Comparison of ENCODE assay signal across 34 mouse cellular contexts in the genomic region with DNA sequence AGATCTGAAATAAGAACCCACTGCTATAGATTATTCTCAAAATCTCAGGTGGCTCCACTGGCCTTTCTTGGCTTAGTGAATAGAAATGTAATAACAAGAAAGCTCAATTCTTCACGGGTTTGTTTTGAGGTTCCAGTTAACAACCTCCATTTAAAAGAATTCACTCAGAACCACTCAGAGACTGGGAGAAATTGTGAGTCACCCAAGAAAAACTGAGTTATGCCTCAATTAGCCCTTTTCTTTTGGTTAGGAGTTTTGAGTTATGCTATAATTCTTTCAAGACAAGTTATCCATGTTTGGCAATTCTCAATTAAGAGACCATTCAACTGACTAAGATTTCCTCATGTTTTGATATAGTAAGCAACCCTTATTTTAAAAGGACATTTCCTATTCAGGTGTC.
"Had no signal": no experiment of that assay in that cellular context is flagged by ENCODE, and none has a peak within 500 bp of the region (broad histone marks: within the 10 kb centered on the region; RNA-seq: fewer than 3 reads in every experiment).

No protein-coding gene starts in this region.

- H3K4me3 ChIP-seq: heart, embryonic 12.5 days; heart, embryonic 13.5 days; heart, embryonic 15.5 days; hindbrain, embryonic 10.5 days; hindbrain, embryonic 12.5 days; hindbrain, embryonic 13.5 days; hindbrain, embryonic 15.5 days; intestine, embryonic 15.5 days; kidney, embryonic 15.5 days; layer of hippocampus, adult 2 months; left cerebral cortex, adult 2 months had no signal

- H3K9ac ChIP-seq: heart, embryonic 12.5 days; heart, embryonic 13.5 days; heart, embryonic 15.5 days; hindbrain, embryonic 12.5 days; hindbrain, embryonic 13.5 days; hindbrain, embryonic 14.5 days; hindbrain, embryonic 15.5 days; intestine, embryonic 15.5 days; kidney, embryonic 15.5 days had no signal

- H3K9me3 ChIP-seq: heart, embryonic 12.5 days; heart, embryonic 13.5 days; heart, embryonic 15.5 days; hindbrain, embryonic 10.5 days; hindbrain, embryonic 12.5 days; hindbrain, embryonic 13.5 days; hindbrain, embryonic 15.5 days; intestine, embryonic 15.5 days; kidney, embryonic 15.5 days had no signal

- H3K4me1 ChIP-seq: hindbrain, embryonic 10.5 days; hindbrain, embryonic 12.5 days; hindbrain, embryonic 13.5 days; hindbrain, embryonic 15.5 days; intestine, embryonic 15.5 days; kidney, embryonic 15.5 days had no signal

- H3K36me3 ChIP-seq: heart, embryonic 12.5 days; heart, embryonic 13.5 days; heart, embryonic 15.5 days; hindbrain, embryonic 10.5 days; hindbrain, embryonic 12.5 days; hindbrain, embryonic 13.5 days; hindbrain, embryonic 15.5 days; intestine, embryonic 15.5 days; kidney, embryonic 15.5 days had no signal

- H3K27ac ChIP-seq: heart, embryonic 13.5 days; heart, embryonic 15.5 days; hindbrain, embryonic 10.5 days; hindbrain, embryonic 12.5 days; hindbrain, embryonic 13.5 days; hindbrain, embryonic 14.5 days; hindbrain, embryonic 15.5 days; hindbrain, postnatal 0 days; intestine, embryonic 15.5 days; kidney, embryonic 15.5 days; kidney, postnatal 0 days; layer of hippocampus, adult 2 months; left cerebral cortex, adult 2 months had no signal

- H3K4me2 ChIP-seq: heart, embryonic 11.5 days; heart, embryonic 12.5 days; heart, embryonic 13.5 days; heart, embryonic 15.5 days; hindbrain, embryonic 12.5 days; hindbrain, embryonic 13.5 days; hindbrain, embryonic 14.5 days; hindbrain, embryonic 15.5 days; intestine, embryonic 15.5 days; kidney, embryonic 15.5 days had no signal

- ATAC-seq: hindbrain, embryonic 16.5 days; hindbrain, postnatal 0 days; inflammation-experienced regulatory T-cells, adult 6 months; intestine, embryonic 15.5 days; intestine, embryonic 16.5 days; intestine, postnatal 0 days had no signal

- H3K27me3 ChIP-seq: heart, embryonic 12.5 days; heart, embryonic 13.5 days; heart, embryonic 15.5 days; hindbrain, embryonic 12.5 days; hindbrain, embryonic 13.5 days; hindbrain, embryonic 15.5 days; intestine, embryonic 15.5 days; kidney, embryonic 15.5 days had no signal

- DNase-seq: heart, postnatal 10 days; heart, postnatal 14 days; heart, postnatal 36 days; heart, postnatal 4 days; kidney, adult 11 months; kidney, adult 18-20 months; kidney, adult 8-10 months; kidney, adult 9 months; kidney, postnatal 10 days; kidney, postnatal 14 days; kidney, postnatal 25 days; kidney, postnatal 36 days; kidney, postnatal 4 days; layer of hippocampus, adult 9-11 months; layer of hippocampus, postnatal 36 days had no signal
